Mouse (Mus musculus): Measurements from ENCODE around the gene Olfr99.

DNA sequence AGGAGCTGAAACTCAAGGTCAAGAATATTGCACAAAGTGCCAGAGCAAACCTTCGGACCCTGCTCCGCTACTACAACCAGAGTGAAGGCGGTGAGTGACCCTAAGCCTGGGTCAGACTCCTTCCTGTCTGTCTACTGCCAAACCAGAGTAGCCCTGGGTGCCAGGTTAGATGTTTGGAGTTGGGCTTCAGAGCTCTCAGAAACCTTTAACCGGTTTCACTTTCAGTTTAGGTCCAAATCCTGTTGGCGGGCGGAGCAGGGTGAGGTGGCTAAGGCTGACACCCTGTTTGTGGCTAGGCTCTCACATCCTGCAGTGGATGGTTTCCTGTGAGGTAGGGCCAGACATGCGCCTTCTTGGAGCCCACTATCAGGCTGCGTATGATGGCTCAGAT, 12.6 kb downstream of the Olfr99 start:
- no peak for TF ChIP-seq CTCF (IDR thresholded peaks at IDR 0.05; ENCODE audit: control insufficient read depth, insufficient read depth, insufficient replicate concordance, low read depth, low read length)
- TF ChIP-seq POLR2A (IDR thresholded peaks at IDR 0.05; ENCODE audit: control insufficient read depth, low read depth, low read length), result no peak

All from testis, adult 2 months (tissue).